Mouse (Mus musculus): ENCODE measurements around the gene Dda1.

Gene Dda1

DNA sequence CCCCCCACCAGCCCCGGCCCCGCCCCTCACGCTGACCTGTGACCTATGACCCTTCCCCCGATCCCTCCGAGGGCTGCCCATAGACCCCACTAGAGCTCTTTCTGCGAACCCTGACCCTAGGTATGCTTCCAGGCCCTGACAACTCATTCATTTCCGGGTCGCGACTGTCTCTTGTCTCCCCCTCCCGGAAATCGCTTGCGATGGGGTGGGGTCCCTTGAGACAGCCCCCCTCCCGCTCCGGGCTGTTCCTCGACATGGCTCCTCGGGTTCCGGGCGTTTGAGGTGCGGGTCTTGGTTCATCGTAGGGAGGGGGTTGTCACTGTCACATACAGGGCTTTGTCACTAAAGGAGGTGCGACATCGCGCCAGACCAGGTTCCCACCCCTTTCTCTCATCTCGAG, 412 bp downstream of the Dda1 start:
- DNase-seq (ENCODE audit: low spot score), result no peak

DNA sequence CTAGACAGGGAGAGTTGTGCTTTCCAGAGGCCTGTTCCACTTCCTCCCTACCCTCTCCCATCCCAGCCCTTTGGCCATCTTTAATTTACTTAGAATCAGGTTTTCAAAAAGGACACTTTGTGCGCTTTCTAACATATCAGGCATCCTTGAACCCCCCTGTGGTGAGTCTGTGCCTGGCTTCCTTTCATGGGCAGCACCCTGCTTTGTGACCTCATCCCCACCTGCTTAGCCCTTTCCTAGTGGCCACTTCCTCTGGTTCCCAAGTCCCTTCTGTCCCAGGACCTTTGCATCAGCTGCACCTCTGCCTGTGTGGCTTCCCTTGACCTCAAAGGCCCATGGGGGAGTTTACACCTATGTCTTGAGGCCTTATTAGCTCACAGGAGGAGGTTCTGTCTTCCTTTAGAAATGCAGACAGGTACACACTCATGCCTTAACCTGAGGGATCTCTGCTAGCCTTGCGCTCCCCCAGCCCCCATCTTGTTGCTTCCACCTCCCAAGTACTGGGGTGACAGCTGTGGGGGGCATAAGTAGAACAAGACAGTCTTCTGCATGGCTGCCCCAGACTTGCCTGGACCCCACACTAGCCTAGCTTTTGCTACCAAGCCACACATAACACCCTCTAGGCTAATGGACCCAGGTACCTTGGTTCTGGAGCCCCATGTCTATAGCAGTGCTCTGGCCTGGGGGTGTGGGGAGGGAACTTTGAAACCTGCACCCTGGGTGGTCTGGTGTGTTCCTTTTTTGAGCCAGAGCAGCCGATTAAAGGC, 1.3 kb downstream of the Dda1 start:
- no peak for DNase-seq (ENCODE audit: low spot score)

DNA sequence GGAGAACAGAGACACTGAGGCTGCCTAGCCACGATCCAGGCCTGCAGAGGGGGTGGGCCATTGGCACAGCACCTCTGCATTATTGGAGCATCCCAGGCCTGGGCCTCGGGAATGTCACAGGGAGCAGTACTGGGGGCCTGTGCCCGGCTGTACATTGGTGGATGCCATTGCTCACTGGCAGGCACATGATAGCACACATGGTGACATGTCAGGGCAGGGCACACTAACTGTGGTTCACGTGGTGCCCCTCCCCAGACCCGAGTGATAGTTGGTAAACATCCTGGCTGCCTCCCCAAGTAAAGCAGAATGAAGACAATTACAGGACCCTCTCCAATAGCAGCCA, 1.9 kb downstream of the Dda1 start:
- DNase-seq (ENCODE audit: low spot score), result no peak

DNA sequence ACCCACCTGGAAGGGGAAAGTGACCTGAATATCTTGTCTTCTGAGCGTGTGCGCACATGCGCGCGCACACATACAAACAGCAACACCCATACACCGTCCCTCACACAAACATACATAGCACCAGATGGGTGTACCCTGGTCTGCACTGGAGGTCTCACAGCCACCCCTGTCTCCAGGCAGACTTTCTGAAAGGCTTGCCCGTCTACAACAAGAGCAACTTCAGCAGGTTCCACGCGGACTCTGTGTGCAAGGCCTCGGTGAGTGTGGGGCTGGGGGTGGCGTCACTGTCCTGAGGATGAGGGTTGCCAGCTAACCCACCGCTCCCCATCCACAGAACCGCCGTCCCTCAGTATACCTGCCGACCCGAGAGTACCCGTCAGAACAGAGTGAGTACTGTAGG, 2.9 kb downstream of the Dda1 start:
- DNase-seq (ENCODE audit: low spot score), result no peak

DNA sequence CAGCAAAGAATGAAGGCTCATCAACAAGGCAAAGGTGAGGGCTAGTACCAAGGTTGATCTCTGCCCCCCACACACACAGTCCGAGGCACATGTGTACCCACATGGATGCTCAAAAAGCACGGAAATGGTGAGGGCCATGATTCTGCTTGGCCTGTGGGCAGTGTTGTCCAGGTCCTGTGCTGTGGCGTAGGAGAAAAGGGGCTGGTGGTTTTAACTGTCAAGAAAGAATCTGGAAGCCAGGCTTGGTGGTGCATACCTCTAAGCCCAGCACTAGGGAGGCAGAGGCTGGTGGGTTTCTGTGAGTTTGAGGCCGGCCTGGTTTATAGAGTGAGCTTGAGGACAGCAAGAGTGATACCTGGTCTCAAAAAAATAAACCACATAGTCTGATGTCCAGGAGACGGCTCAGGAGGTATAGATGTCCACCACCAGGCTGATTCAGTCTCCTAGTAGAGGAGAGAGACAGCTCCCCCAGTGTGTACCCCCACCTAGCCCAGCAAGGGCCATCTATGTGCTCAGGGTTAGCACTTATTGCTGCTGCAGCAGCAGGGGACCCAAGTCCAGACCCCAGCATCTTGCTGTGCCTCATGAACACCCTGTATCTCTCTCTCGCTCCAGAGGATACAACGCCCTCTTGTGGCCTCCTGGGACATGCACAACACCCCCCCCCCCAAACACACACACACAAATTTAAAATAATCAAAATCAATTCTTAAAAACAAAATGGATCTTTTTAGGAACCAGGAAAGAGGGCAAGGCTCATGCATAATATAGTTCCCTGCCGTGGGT, 3.8 kb downstream of the Dda1 start:
- DNase-seq (ENCODE audit: low spot score), result no peak

DNA sequence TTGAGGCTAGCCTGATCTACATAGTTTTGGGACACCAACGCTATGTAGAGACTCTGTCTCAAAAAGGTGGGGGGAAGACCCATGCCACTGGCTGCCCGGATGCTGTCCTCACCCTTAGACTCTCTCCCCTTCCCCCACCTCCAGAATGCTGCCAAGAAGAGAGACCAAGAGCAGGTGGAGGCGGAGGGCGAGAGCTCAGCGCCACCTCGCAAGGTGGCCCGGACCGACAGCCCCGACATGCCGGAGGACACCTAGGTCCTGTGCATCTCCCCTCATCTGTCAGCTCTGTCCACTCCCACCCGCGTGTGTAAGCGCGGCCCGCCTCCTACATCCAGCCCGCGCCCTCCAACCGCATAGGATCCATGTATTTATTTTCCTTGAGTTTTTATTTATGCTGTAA, 5.3 kb downstream of the Dda1 start:
- no peak for DNase-seq (ENCODE audit: low spot score)

DNA sequence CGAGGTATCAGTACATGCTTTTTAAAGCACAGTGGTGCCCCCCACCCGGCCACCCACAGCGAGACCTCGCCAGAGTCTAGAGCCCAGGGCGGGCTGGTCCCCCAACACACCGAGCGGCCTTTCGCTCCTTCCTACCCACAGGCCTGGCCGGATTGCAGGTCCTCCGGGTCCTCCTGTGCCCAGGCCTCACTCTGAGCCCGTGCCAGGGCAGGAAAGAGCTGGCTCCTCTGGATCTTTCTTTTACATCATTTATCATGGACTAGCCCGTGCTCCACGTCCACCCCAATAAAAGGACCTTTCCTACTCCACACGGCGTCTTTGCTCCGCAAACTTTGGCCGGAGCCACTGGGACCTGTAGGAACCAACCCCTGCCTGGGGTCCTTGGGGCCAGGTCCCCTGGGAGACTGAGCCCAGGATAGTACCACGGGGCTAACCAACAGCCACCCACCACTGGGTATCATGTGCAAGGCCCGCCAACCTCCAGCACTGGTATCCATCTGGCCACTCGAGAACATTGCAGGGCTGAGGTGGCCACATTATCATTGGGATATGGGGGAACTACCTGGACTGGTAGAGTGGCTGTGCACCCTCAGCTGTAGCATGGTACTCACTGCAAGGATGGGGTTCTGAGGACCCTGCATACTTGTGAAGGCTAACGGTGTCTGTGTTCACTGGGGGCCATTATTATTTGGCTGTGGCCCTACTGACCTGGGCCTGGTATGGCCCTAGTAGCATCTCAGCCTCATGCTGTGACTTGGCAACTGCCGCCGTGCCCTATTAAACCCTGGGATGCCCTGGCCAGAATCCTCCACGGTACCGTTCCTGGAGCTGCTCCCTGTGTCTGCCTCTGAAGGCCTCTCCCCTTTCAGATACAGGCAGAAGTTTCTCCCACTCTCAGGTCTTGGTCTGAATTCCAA, 6.0 kb downstream of the Dda1 start:
- no peak for DNase-seq (ENCODE audit: low spot score)

DNA sequence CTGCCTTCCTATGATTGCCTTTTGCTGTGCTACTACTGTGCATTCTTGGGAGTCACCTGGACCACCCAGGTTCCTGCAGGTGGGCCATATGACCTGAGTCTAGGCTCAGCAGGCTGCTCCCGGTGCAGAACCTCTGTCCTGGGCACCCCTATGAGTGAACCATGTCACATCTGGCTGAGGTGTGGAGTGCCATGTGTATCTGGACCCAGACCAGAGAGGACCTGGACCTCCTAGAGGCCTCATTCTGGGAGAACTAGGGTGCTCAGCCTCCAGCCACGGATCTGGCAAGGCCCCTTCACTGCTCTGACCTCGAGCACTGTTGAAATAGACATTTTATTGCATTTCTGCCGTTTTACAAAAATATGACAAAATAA, 6.7 kb downstream of the Dda1 start:
- no peak for DNase-seq (ENCODE audit: low spot score)

DNA sequence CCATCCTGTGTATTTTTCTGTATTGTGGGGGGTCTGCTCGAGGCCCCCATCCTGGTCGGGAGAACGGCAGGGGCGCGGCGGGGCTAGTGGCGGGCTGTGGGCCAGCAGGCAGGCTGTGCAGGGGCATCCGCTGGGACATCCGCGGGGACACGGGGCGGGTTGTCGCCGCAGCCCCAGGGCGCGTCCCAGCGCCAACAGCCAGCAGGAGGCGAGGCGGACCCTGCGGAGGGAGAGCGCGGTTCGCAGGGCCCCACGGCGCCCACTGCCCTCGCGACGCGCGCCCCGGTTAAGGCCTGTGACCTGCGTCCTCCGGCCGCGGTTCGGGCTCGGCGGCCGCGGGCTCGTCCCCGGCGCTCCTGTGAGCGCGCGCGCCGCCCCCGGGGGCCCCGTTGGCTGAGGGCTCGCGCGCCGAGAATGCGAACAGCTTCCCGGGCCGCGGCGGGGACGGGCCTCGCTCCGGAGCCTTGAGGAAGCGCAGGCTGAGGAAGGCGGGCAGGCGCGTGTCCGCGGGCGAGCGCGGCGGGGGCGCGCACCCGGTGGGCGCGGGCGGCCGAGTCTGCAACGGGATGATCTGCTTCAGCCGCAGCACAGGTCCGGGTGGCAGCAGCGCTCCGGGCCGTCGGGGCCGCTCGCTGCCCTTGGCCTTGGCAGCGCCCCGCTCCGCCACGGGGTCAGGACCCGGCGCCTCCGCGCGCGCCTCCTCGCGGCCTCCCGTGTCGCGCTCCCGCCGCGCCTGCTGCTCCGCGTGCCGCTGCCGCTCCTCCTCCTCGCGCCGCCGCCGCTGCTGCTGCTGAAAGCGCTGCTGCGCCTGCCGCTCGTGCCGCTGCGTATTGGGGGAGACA, 7.3 kb downstream of the Dda1 start:
- peak; percentile 74 for DNase-seq (ENCODE audit: low spot score)

DNA sequence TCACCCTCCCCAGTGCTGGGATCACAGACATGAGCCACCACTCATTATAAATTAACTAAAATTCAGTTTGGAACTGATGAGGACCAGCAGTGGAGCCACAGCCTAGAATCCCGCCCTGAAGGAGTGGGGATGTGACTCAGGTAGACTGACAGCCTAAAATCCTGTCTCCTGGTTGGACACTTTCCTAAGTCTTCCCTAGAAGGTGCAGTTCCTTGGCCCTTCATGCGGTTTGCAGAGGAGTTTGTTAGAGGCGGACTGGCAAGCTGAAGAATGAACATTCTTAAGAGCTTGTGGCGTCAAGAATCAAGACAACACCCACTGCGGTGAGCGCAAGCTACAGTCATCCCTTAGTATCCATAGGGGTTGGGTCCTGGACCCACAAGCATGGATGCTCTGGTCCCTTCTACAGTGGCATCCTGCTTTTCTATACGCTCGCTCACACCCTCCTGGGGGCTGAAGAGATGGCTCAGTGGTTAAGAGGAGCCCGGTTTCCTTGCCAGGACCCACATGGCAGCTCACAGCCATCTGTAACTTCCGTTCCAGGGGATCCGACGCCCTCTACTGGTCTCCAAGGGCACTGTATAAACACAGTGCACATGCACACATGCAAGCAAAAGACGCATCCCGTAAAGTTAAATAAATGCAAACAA, 8.3 kb downstream of the Dda1 start:
- no peak for DNase-seq (ENCODE audit: low spot score)

DNA sequence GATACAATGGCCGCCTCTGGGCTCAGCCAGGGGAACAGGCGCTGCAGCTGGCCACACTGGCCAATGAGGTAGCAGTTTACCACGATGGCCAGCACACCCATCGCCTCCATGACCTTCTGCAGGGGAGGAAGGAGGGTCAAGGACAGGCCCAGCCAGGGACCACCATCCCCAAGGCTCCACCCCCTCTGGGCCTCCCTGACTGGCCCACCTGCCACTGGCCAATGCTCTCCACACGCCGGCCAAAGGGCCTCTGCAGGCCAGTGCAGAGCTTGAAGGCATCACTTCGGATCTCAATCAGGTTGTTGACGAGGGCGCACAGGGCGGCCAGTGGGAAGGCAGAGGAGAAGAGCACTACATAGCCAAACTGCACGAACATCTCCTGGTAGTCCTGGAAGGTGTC, 9.9 kb downstream of the Dda1 start:
- DNase-seq (ENCODE audit: low spot score), result no peak

DNA sequence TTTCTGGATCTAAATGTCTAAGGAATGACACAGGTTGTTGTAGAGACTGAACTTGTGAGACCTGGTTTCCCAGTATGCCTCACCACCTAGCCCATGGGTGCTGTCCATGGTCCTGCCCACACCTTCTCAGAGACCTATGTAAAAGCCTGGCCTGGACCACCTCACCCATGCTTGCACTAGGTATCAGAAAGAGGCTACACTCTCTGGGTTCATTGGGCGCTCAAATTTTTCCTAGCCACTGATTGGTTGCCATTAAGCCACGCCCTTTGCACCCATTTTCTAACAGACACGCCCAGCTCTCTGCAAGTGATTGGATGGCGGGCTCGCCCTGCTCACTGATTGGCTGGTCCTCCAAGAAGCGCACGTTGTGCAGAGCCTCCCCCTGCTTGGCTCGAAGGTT, 14.9 kb downstream of the Dda1 start:
- no peak for DNase-seq (ENCODE audit: low spot score)

DNA sequence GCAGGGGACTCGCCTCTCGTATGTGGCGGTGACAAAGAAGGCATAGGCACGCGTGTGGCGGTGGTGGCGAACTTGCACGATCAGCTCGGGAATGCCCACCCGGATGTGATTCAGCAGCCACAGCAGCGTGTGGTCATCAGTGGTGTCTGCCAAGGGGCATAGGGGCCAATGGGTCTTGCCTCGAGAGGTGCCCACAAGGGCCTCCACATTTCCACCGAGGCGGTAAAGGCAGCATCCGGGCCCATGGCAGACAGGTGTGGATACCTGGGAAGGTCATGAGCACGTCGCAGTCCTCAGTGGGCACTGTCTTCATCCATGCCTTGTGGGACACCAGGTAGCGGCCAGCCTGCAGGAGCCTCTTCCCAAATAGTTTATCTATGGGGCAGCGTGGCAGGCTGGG, 15.7 kb downstream of the Dda1 start:
- no peak for DNase-seq (ENCODE audit: low spot score)

DNA sequence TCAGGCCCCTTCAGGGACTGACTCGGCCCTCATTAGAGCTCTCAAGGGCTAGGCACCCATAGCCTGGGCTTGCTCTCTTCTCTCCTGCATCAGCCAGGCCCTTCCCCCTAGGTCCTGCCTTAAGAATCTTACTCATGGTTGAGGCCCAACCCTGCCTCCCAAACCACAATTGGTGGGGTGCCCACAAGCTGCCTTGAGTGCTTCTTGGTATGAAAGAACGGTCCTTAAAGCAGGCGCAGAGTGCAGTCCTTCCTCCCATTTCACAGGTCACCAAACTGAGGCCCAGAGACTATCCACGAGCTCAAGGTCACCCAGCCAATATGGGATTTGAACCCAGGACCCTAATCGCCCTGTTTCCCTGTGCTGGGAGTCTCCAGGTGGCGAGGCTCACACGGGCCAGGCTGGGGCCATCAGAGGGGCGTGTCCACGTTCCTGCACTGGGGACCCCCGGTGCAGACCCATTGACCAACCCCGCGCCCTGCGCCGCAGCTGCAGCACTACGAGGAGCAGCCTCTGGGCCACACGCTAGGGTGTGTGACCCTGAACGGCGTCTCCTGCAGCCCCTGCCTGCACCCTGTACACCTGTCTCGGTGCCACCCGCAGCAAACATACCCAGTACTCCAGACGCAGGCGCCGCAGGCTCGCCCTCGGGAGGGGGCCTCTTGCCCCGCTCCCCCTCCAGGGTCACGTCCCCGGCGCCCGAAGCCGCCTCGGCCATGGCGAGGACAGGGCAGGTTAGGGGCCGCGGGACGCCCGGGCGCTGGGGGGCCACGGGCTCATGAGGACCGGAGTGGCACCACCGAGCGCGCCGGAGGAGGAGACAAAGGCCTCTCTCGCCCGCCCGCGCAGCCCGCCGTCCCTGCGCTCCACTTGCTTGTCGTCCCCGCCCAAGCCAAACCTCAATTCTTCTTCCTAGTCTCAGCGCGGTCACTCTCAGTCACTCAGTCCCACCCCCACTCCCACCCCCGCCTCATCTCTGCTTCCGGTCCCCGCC, 16.4 kb downstream of the Dda1 start, which contains the start of gene Ano8:
Gene Ano8 (minus strand): TSS at position 822 of the 994 bp plus-strand sequence.
- DNase-seq (ENCODE audit: low spot score), result peak; percentile 81

DNA sequence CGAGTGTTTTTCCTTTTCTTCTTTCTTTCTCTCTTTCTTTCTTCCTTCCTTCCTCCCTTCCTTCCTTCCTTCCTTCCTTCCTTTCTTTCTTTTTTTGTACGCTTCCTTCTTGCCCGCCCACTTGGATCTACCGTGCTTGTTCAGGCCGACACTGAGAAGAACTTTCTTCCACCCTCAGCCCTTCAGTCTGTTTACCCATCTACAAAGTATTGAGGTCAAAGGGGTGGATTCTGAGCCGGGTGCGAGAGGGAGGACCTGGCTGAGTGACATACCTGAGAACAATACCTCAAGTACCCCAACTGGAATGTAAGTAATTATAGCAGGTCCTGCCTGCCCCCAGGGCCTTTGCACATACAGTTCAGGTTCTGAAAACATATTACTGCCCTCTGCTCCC, 17.1 kb downstream of the Dda1 start:
- DNase-seq (ENCODE audit: low spot score), result no peak

DNA sequence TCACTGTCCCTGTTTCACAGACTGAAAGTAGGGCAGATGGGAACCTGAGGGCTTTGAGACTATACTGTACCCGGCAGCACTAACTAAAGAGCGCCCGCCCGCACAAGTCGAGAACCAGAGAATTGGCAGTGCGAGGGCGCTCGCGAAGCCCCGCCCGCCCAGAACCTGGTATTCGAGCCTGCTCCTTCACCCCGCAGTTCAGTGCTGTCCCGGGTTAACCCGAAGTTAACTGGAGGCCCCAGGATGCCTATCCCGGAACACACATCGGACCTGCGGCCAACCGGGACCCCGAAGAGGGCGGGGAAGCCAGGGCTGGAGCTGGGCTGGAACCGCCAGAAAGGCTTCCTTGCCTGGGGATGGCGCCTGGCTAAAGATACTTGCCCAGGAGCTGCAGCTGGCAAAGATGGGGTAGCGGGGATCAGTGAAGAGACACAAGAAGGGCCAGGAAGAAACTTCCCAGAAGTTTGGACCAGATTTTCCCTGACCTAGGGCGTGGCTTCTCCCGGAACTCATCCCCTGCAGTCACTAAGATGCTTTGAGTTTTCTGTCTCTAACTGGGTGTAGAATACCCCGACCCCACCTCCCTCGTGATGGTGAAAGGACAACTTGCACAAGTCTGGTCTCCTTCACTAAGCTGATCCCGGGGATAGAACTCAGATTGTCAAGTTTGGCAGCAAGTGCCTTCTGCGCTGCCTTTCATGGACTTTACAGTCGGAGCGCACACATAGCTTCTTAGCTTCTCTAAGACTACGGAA, 18.9 kb downstream of the Dda1 start, which contains the start of gene Gtpbp3:
Gene Gtpbp3 (plus strand): TSS at position 413 of the 755 bp plus-strand sequence.
- peak; percentile 61 for DNase-seq (ENCODE audit: low spot score)

DNA sequence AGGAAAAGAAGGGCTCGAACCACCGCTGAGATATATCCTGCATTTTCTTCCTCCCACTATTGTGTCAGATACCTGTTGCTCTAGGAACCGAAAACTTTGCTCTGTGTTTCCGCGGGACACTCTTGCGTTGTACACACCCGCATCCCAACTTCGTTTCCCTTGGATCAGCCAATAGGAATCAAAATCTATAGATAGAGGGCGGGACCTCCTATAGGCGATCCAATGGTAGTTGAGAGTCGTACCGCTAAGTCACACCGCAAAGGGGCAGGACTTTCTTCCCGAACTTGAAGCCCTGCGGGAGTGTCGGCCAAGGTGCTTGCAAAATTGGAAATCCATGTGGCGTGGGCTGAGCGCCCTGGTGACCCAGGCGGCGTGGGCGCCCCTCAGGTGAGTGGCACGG, 19.5 kb downstream of the Dda1 start:
- peak; percentile 88 for DNase-seq (ENCODE audit: low spot score)

DNA sequence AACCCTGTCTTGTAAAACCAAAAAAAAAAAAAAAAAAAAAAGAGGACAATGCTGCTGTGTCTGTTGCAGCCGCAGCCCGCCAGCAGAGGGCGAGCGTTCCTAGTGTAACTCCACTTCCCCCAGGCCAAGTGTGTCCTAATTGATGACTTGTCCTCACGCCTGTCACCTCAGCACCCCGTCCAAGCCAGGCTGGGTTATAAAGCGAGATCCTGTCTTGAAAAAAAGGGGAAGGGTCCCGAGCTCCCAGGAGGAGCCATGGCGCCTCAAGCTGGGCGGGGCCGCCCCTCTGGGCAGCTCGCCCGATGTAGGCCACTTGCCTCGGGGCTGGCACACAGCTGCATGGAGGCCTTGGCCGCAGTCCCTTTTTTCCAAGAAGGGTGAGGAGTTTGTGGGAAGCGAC, 26.0 kb downstream of the Dda1 start:
- peak; percentile 68 for DNase-seq (ENCODE audit: low spot score)

DNA sequence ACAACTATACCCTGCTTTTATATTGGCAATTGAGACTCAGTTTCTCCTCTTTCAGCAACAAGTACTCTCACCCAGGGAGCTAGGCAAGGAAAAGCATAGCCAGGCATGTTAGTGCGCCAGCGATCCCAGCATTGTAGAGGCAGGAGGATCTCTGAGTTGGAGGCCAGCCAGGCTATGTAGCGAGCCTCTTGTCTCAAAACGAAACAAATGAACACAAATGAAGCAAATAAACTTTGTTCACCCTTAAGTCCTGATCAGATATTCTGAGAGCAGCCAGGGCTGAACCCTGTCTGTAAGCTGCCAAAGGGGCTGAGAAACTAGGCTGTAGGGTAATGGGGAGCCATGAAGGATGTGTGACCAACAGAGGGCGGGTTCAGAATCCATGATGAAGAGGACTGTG, 26.8 kb downstream of the Dda1 start:
- no peak for DNase-seq (ENCODE audit: low spot score)

All from left cerebral cortex, adult 11 months (tissue).